Mouse (Mus musculus): ENCODE data around the gene Cog4. TPM values are rescaled to one million over a fixed set of nuclear protein-coding genes. Genes with fewer than 3 reads are reported as not detected.

The Cog4 gene
- polyA plus RNA-seq, 1 experiment from 2014 or later = 75.6 TPM

DNA sequence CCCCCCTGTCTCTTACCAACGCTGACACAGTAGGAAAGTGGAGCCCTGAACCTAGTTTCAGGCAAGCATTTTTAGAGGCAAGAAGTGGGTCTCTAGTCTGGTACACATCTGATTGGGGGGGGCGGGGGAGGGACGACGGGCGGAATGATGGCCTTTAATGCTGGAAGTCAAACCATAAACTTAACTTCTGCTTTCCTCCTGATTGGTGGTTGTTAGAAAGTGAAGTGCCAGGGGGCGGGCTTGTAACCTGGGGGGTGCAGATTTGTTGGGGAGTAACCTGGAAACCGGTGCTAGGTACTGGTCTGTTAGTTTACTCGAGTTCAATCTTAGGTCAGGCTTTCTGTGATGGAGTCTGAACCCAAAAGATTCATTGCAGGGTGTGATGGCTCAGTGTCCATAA, 72.1 kb downstream of the Cog4 start:
- WGBS = 47% methylated on average over 8 of the region's 8 CpGs
- no peaks in the 10 kb centered on the region for H3K36me3 ChIP-seq (ENCODE audit: control insufficient read depth, insufficient read depth, low read length)
- H3K27ac ChIP-seq (replicated peaks; ENCODE audit: low read depth, low read length) = no peak overlapping the region
- no peaks in the 10 kb centered on the region for H3K27me3 ChIP-seq (ENCODE audit: control insufficient read depth, insufficient read depth, low read length)
- H3K4me3 ChIP-seq (ENCODE audit: low read depth, low read length) = no peak overlapping the region
- ATAC-seq (ENCODE audit: insufficient number of reproducible peaks, low FRiP score, low TSS enrichment, low read depth) (no peak), DNase-seq (ENCODE audit: low spot score) (no peak)
- no peaks in the 10 kb centered on the region for H3K9me3 ChIP-seq (ENCODE audit: control insufficient read depth, low read length)
- no peak overlapping the region for H3K4me2 ChIP-seq (ENCODE audit: low read depth, severe bottlenecking)
- H3K4me1 ChIP-seq (ENCODE audit: control insufficient read depth, insufficient read depth, low read length) = peaks cover 18% of the 10 kb centered on the region
- no peak overlapping the region for H3K9ac ChIP-seq (ENCODE audit: low read length)

DNA sequence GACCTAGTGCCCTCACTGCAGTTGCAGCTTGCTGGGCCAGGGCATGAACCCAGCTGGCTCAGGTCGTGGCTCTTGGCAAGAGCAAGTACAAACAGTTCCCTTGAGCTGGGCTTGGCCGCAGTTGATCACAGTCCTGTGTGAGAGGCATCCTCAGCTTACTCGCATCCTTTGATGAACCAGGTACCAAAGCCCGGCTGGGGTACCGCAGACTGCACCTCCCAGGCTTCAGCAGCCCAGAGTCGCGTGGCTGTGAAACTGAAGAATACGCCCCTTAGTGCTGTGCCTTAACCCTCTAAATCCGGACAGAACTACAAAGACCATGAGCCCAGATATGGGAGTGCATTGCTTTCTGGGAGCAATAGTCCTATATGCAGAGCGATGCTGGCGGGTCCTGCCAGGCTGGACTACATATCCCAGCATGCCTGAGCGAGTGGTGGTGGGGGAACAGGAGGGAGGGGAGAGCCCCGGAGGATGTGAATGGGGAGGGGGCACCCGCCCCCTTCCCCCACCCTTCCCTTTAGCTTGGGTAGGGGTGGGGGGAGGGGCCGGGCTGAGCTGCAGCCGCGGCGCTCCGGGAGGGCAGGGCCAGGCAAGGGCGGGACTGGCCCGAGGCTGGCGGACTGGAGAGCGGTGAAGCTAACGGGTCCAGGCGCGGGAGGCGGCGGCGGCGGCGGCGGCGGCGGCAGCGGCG, 73.1 kb downstream of the Cog4 start, which contains the start of gene St3gal2:
St3gal2 (plus strand) TSS at position 582 of the 691 bp plus-strand sequence.
- no peaks in the 10 kb centered on the region for H3K36me3 ChIP-seq (ENCODE audit: control insufficient read depth, insufficient read depth, low read length)
- H3K9me3 ChIP-seq (ENCODE audit: control insufficient read depth, low read length) = no peaks in the 10 kb centered on the region
- peak; percentile 97 for ATAC-seq (ENCODE audit: insufficient number of reproducible peaks, low FRiP score, low TSS enrichment, low read depth)
- H3K27ac ChIP-seq (replicated peaks; ENCODE audit: low read depth, low read length) = peak within 1 kb of the TSS; percentile 81
- H3K9ac ChIP-seq (ENCODE audit: low read length) = peak within 1 kb of the TSS; percentile 93
- H3K4me3 ChIP-seq (ENCODE audit: low read depth, low read length) = peak within 1 kb of the TSS; percentile 65
- DNase-seq (ENCODE audit: low spot score) = peak; percentile 94
- H3K4me2 ChIP-seq (ENCODE audit: low read depth, severe bottlenecking) = peak within 1 kb of the TSS; percentile 90
- peaks cover 18% of the 10 kb centered on the region for H3K4me1 ChIP-seq (ENCODE audit: control insufficient read depth, insufficient read depth, low read length)
- no peaks in the 10 kb centered on the region for H3K27me3 ChIP-seq (ENCODE audit: control insufficient read depth, insufficient read depth, low read length)
- under 1% methylated on average over 23 of the region's 36 CpGs for WGBS

DNA sequence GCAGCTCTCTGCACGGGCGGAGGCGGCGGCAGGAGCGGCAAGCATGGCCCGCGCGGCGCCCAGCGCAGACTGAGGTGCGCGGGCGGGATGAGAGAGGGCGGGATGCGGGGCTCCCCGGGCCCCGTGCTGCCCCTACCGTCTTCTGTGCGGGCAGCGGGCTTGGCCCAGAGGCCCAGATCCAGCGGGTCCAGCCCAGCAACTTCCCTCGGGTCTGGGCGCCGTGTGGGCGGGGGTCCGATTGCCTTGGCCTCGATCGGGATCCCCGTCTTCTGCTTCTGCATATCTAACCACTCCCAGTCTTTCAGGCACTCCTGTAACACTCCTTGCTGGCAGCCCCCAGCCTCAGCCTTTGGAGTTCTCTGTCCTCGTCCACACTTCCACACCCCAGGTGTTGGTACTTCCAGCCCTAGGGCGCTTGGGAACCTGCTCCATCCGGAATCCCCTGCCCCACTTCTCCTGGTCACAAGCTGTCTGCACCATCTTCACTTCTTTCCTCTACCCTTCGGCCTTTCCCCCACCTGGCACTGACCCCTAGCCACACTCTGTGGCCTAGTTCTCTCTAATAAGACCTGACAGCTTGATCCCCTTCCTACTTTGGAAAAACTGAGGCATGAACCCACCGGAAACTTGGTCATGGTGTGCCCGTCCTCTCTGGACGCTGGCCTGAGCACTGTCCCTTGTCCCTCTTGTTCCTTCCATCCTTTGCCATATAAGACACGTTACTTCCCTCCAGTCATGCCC, 73.8 kb downstream of the Cog4 start:
- Histone ChIP-seq H3K27ac (replicated peaks; ENCODE audit: low read depth, low read length) (peak overlapping the region; percentile 81), H3K4me2 (ENCODE audit: low read depth, severe bottlenecking) (peak overlapping the region; percentile 90), H3K9ac (ENCODE audit: low read length) (peak overlapping the region; percentile 93), H3K27me3 (ENCODE audit: control insufficient read depth, insufficient read depth, low read length) (no peaks in the 10 kb centered on the region), H3K4me3 (ENCODE audit: low read depth, low read length) (peak overlapping the region; percentile 65), H3K4me1 (ENCODE audit: control insufficient read depth, insufficient read depth, low read length) (peaks cover 18% of the 10 kb centered on the region), H3K9me3 (ENCODE audit: control insufficient read depth, low read length) (no peaks in the 10 kb centered on the region), H3K36me3 (ENCODE audit: control insufficient read depth, insufficient read depth, low read length) (no peaks in the 10 kb centered on the region)
- DNase-seq (ENCODE audit: low spot score) (no peak), ATAC-seq (ENCODE audit: insufficient number of reproducible peaks, low FRiP score, low TSS enrichment, low read depth) (peak; percentile 48)
- WGBS = 1% methylated on average over 19 of the region's 37 CpGs

DNA sequence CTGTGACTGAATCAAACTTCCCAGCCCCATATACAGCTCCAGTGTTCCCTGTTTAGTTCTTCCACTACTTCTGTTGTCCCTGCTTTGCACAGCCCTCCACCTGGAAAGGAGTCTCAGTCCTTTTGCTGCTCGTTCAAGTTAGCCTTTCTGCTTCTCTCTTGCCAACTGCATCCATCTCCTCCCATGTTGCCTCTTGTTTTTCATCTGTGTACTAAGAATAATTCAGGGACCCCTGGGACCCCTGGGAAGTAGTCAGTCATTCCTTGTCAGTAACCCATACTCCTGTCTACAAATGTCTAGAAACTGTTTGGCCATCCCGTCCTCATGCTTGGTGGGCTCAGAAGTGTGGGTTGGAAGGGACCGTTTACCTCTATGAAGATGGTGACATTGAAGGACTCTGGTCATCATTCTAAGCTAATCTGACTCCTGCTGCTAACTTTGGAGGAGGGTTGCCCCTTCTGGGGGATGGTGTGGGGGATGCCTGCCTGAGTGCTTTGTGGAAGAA, 74.4 kb downstream of the Cog4 start:
- Histone ChIP-seq H3K4me2 (ENCODE audit: low read depth, severe bottlenecking) (peak overlapping the region; percentile 90), H3K4me1 (ENCODE audit: control insufficient read depth, insufficient read depth, low read length) (peaks cover 18% of the 10 kb centered on the region), H3K36me3 (ENCODE audit: control insufficient read depth, insufficient read depth, low read length) (no peaks in the 10 kb centered on the region), H3K27me3 (ENCODE audit: control insufficient read depth, insufficient read depth, low read length) (no peaks in the 10 kb centered on the region), H3K9ac (ENCODE audit: low read length) (peak overlapping the region; percentile 93), H3K9me3 (ENCODE audit: control insufficient read depth, low read length) (no peaks in the 10 kb centered on the region), H3K27ac (replicated peaks; ENCODE audit: low read depth, low read length) (peak overlapping the region; percentile 81), H3K4me3 (ENCODE audit: low read depth, low read length) (peak overlapping the region; percentile 65)
- 9% methylated on average over 3 of the region's 3 CpGs for WGBS
- no peak for ATAC-seq (ENCODE audit: insufficient number of reproducible peaks, low FRiP score, low TSS enrichment, low read depth)
- peak; percentile 35 for DNase-seq (ENCODE audit: low spot score)

DNA sequence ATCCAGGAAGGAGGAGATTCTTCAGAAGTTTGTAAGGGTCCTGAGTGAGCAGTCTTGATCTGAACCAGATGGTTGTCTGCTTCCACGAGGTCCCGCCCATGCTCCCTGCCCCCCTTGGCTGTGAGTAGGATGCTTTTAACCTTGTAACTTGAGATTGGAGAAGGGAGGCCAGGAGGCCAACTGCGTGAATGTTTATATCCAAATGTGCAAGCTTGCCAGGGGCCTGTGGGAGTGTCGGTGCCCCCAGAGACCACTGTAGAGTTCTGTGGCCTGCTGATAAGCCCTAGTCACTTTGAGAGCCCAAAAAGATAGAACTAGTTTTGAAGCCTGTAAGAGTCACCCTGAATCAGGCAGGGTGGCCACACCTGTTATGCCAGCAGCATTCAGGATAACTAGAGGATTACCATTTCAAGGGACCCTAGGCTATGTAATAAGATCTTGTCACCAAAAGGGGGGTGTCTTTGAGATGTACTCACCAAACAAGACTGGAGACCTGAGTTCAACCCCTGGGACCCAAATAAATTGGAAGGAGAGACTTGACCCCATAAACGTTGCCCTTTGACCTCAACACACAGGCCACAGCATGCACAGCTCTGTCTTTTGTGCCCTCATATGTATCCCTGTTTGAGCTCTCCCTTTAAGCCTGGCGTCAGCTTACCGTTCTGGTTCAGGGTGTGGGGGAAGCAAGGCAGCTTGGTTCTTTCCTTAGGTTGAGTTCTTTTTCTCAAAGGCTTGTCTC, 75.3 kb downstream of the Cog4 start:
- ATAC-seq (ENCODE audit: insufficient number of reproducible peaks, low FRiP score, low TSS enrichment, low read depth) = no peak

DNA sequence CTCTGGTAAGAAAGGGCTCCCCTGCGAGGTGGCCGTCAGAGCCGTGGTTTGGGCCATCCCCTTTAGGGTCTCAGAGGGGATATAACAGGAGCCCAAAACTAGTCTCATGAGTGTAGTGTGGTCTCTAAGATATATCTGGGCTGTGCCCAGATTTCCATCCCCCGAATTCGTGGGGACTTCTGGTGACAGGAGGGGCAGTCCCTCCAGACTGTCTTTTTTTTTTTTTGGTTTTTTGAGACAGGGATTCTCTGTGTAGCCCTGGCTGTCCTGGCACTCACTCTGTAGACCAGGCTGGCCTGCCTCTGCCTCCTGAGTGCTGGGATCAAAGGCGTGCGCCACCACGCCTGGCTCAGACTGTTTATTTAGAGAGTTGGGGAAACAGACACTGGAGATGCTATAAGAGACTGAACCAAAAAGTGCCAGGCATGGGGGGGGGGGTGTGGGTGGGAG, 79.3 kb downstream of the Cog4 start:
- no peak overlapping the region for H3K9ac ChIP-seq (ENCODE audit: low read length)
- no peak overlapping the region for H3K4me3 ChIP-seq (ENCODE audit: low read depth, low read length)
- 71% methylated on average over 8 of the region's 8 CpGs for WGBS
- DNase-seq (ENCODE audit: low spot score) = no peak
- no peak for ATAC-seq (ENCODE audit: insufficient number of reproducible peaks, low FRiP score, low TSS enrichment, low read depth)
- H3K36me3 ChIP-seq (ENCODE audit: control insufficient read depth, insufficient read depth, low read length) = no peaks in the 10 kb centered on the region
- H3K4me2 ChIP-seq (ENCODE audit: low read depth, severe bottlenecking) = no peak overlapping the region
- H3K27me3 ChIP-seq (ENCODE audit: control insufficient read depth, insufficient read depth, low read length) = no peaks in the 10 kb centered on the region
- no peak overlapping the region for H3K27ac ChIP-seq (replicated peaks; ENCODE audit: low read depth, low read length)
- no peaks in the 10 kb centered on the region for H3K9me3 ChIP-seq (ENCODE audit: control insufficient read depth, low read length)
- H3K4me1 ChIP-seq (ENCODE audit: control insufficient read depth, insufficient read depth, low read length) = peaks cover 20% of the 10 kb centered on the region

More for the DNA sequence above, 75.3 kb downstream of the Cog4 start:
- peak; percentile 84 for DNase-seq (ENCODE audit: low spot score)
- Histone ChIP-seq H3K4me2 (ENCODE audit: low read depth, severe bottlenecking) (peak overlapping the region; percentile 90), H3K4me1 (ENCODE audit: control insufficient read depth, insufficient read depth, low read length) (peaks cover 22% of the 10 kb centered on the region), H3K9ac (ENCODE audit: low read length) (peak overlapping the region; percentile 93; the same call in 1 of the 2 replicates), H3K27ac (replicated peaks; ENCODE audit: low read depth, low read length) (peak overlapping the region; percentile 81), H3K9me3 (ENCODE audit: control insufficient read depth, low read length) (no peaks in the 10 kb centered on the region), H3K27me3 (ENCODE audit: control insufficient read depth, insufficient read depth, low read length) (no peaks in the 10 kb centered on the region), H3K4me3 (ENCODE audit: low read depth, low read length) (peak overlapping the region; percentile 65), H3K36me3 (ENCODE audit: control insufficient read depth, insufficient read depth, low read length) (no peaks in the 10 kb centered on the region)
- WGBS = 6% methylated on average over 7 of the region's 7 CpGs

DNA sequence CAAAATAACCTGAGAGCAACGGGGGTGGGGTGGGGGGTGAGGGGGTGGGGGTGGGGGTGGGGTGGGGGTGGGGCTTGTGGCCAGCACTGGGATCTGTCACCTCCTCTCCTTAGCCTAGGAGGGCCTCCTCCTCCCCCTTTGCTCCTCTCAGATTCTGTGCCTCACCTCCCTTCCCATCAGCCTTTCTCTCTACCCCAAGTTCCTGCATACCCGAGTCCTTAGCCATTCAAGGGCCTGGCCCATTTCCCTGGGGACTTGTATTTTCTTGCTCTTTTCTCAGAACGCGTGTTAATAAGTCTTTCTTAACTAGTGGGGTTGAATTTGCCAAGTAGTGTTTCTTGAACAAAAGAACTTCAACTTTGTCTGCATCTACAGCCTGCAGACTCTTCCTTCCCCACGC, 80.3 kb downstream of the Cog4 start:
- peaks cover 13% of the 10 kb centered on the region; the same call in 1 of the 2 replicates for H3K4me1 ChIP-seq (ENCODE audit: control insufficient read depth, insufficient read depth, low read length)
- no peak overlapping the region for H3K27ac ChIP-seq (replicated peaks; ENCODE audit: low read depth, low read length)

DNA sequence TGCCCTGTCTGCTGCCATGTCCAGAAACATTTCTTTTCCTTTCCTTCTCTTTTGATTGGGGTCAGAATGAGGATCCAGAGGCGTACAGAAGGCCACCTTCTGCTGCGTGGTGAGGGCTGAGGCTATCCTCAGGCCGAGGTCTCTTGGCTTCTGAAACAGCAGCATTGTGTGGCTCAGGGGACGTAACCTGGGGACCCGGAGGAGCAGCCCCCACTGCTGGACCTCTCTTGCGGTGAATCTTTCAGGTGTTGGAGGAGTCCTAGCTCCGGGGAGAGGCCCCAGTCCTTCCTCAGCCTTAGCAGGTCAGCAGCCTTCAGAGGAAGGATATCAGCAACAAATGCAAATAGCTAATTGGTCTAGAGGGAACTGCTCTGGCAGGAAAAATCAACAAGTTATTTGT, 82.0 kb downstream of the Cog4 start:
- no peaks in the 10 kb centered on the region for H3K9me3 ChIP-seq (ENCODE audit: control insufficient read depth, low read length)
- H3K4me3 ChIP-seq (ENCODE audit: low read depth, low read length) = no peak overlapping the region
- 84% methylated on average over 7 of the region's 7 CpGs for WGBS
- no peak overlapping the region for H3K9ac ChIP-seq (ENCODE audit: low read length)
- no peaks in the 10 kb centered on the region for H3K27me3 ChIP-seq (ENCODE audit: control insufficient read depth, insufficient read depth, low read length)
- no peak overlapping the region for H3K27ac ChIP-seq (replicated peaks; ENCODE audit: low read depth, low read length)
- H3K4me1 ChIP-seq (ENCODE audit: control insufficient read depth, insufficient read depth, low read length) = 0 out of 2 replicates have a peak, but pooled peaks cover 7% of the 10 kb centered on the region
- DNase-seq (ENCODE audit: low spot score) (no peak), ATAC-seq (ENCODE audit: insufficient number of reproducible peaks, low FRiP score, low TSS enrichment, low read depth) (no peak)
- no peaks in the 10 kb centered on the region for H3K36me3 ChIP-seq (ENCODE audit: control insufficient read depth, insufficient read depth, low read length)
- H3K4me2 ChIP-seq (ENCODE audit: low read depth, severe bottlenecking) = no peak overlapping the region

More for the DNA sequence above, 80.3 kb downstream of the Cog4 start:
- H3K4me2 ChIP-seq (ENCODE audit: low read depth, severe bottlenecking) = no peak overlapping the region
- no peaks in the 10 kb centered on the region for H3K36me3 ChIP-seq (ENCODE audit: control insufficient read depth, insufficient read depth, low read length)
- no peak for ATAC-seq (ENCODE audit: insufficient number of reproducible peaks, low FRiP score, low TSS enrichment, low read depth)
- no peak for DNase-seq (ENCODE audit: low spot score)
- no peak overlapping the region for H3K9ac ChIP-seq (ENCODE audit: low read length)
- H3K4me3 ChIP-seq (ENCODE audit: low read depth, low read length) = no peak overlapping the region
- no peaks in the 10 kb centered on the region for H3K27me3 ChIP-seq (ENCODE audit: control insufficient read depth, insufficient read depth, low read length)
- WGBS = 47% methylated on average over 5 of the region's 5 CpGs
- no peaks in the 10 kb centered on the region for H3K9me3 ChIP-seq (ENCODE audit: control insufficient read depth, low read length)
